In the genomic region with DNA sequence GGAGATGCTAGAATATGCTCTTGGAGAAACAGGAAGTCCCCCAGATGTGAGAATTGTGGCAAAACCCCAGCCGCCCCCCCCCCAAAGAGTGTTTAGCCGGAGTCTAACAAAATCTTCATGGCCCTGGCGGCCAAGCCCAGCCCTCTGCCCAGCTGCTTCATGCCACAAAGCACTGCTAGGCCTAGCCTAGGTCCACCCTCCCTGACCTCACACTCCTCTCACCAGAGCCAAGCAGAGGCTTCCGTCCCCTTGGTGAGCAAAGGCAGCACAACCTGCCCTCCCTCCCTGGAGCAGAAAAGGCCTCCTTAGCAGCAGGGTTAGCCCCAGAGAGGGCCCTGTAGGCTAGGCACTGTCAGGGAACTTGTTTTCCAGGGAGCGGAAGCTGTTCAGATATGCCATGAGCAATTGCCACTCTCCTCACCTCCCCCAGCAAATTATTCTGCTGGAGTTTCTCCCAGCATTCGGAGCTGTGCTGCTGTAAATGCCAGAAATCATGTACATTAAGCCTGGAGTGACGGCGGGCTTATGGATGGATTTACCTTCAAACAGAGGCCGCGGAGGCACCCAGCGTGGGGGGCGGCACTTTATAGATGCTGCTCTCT, we compare ENCODE assay signal across 11 mouse cellular contexts.
DNase-seq lines count a peak whose midpoint lies in the region; ATAC-seq lines count a peak whose summit lies in the region.
"Had no signal": no experiment of that assay in that cellular context is flagged by ENCODE, and none has a peak within 500 bp of the region (broad histone marks: within the 10 kb centered on the region; RNA-seq: fewer than 3 reads in every experiment).

No protein-coding gene starts in this region.

- H3K9ac ChIP-seq in kidney, embryonic 14.5 days (ENCODE audit: low read depth, low read length): no peak overlapping the region
- H3K9ac ChIP-seq in embryonic facial prominence, embryonic 12.5 days: no peak overlapping the region
- H3K9ac ChIP-seq: stomach, embryonic 15.5 days had no signal

- no peaks in the 10 kb centered on the region for H3K36me3 ChIP-seq in kidney, embryonic 14.5 days (ENCODE audit: control insufficient read depth, insufficient read depth, low read length)
- H3K36me3 ChIP-seq in embryonic facial prominence, embryonic 12.5 days: no peaks in the 10 kb centered on the region
- H3K36me3 ChIP-seq: stomach, embryonic 15.5 days had no signal

- DNase-seq in kidney, postnatal 4 days: no peak
- peak; percentile 53 for DNase-seq in brain, adult 2 months (ENCODE audit: low read depth, low spot score)
- peak; percentile 48 for DNase-seq in lung, postnatal 10 days
- no peak for DNase-seq in gastrocnemius, adult 8-10 months (ENCODE audit: low spot score in 2 of 2)
- DNase-seq in retina, postnatal 1 day: no peak
- DNase-seq: gastrocnemius, postnatal 25 days; heart, postnatal 10 days; left cerebral cortex, postnatal 4 days had no signal

- 0 out of 2 replicates have a peak overlapping the region, but pooled peaks have one; percentile 6 for H3K27ac ChIP-seq in kidney, embryonic 14.5 days (ENCODE audit: low read depth, low read length)
- H3K27ac ChIP-seq in embryonic facial prominence, embryonic 12.5 days: 0 out of 2 replicates have a peak overlapping the region, but pooled peaks have one; percentile 57

- H3K9me3 ChIP-seq in kidney, embryonic 14.5 days (ENCODE audit: control insufficient read depth, low read length): no peaks in the 10 kb centered on the region
- no peaks in the 10 kb centered on the region for H3K9me3 ChIP-seq in embryonic facial prominence, embryonic 12.5 days
- H3K9me3 ChIP-seq: stomach, embryonic 15.5 days had no signal

- no peak overlapping the region for H3K4me3 ChIP-seq in kidney, embryonic 14.5 days (ENCODE audit: low read length)
- H3K4me3 ChIP-seq in embryonic facial prominence, embryonic 12.5 days: no peak overlapping the region
- H3K4me3 ChIP-seq: stomach, embryonic 15.5 days had no signal

- 70% methylated on average over 12 of the region's 12 CpGs for WGBS in kidney, embryonic 14.5 days
- WGBS in embryonic facial prominence, embryonic 12.5 days: 46% methylated on average over 12 of the region's 12 CpGs

- H3K4me2 ChIP-seq in kidney, embryonic 14.5 days (replicated peaks; ENCODE audit: low read depth, low read length): no peak overlapping the region
- H3K4me2 ChIP-seq in embryonic facial prominence, embryonic 12.5 days (replicated peaks): no peak overlapping the region
- H3K4me2 ChIP-seq: stomach, embryonic 15.5 days had no signal

- H3K4me1 ChIP-seq in kidney, embryonic 14.5 days (ENCODE audit: control insufficient read depth, insufficient read depth, low read length): 0 out of 2 replicates have a peak, but pooled peaks cover 3% of the 10 kb centered on the region
- peaks cover 11% of the 10 kb centered on the region; the same call in 1 of the 2 replicates for H3K4me1 ChIP-seq in embryonic facial prominence, embryonic 12.5 days

- ATAC-seq in kidney, embryonic 14.5 days (ENCODE audit: low FRiP score, low TSS enrichment): no peak; the same call in 1 of the 2 replicates
- ATAC-seq in embryonic facial prominence, embryonic 12.5 days (ENCODE audit: insufficient number of reproducible peaks, insufficient read depth, low FRiP score, low TSS enrichment): no peak

- H3K27me3 ChIP-seq in kidney, embryonic 14.5 days (ENCODE audit: control insufficient read depth, insufficient read depth, low read length): no peaks in the 10 kb centered on the region
- peaks cover 17% of the 10 kb centered on the region; the same call in 1 of the 2 replicates for H3K27me3 ChIP-seq in embryonic facial prominence, embryonic 12.5 days

Comparison
In these comparisons a context has a peak if more than half of its experiments do, and no peak if none do; other contexts are left out.
1. DNase-seq: peak in brain, adult 2 months (single experiment) and lung, postnatal 10 days (single experiment); none in kidney, postnatal 4 days (0 of 2), gastrocnemius, adult 8-10 months (0 of 2) and retina, postnatal 1 day (single experiment).